Mouse (Mus musculus): ENCODE data around the gene Slc39a13. TPM values are rescaled to one million over a fixed set of nuclear protein-coding genes. Genes with fewer than 3 reads are reported as not detected.

The Slc39a13 gene
- polyA plus RNA-seq, 2 experiments, result 8.4 to 11.2 TPM

DNA sequence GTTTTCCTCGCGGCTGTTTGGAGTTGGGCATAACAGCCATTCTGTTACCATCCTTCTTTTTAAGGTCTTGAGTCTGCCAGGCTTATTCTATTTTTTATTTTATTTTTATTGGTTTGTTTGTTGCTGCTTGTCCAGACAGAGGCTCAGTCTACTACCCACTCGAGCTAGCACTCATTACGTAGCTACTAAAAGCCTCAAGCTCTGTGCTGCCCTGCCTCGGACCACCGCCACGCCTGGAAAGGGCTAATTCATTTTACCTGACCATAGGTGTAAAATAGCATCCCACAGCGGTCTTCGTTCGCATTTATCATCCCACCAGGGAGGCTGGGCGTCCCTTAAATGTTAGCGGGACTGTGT lies 7.7 kb upstream of the Slc39a13 start:
- no peak for DNase-seq (ENCODE audit: low read depth in 3 of 3, low spot score in 3 of 3)
- Histone ChIP-seq H3K4me3 (ENCODE audit: insufficient read depth in 1 of 2, low read depth in 2 of 2, low read length in 2 of 2) (peak overlapping the region in 1 of 2 experiments; percentile 45; a peak in 2 of 4 replicates), H3K27me3 (ENCODE audit: control insufficient read depth, insufficient read depth, low read length) (no peaks in the 10 kb centered on the region), H3K36me3 (replicated peaks; ENCODE audit: control insufficient read depth, insufficient read depth, low read depth) (no peaks in the 10 kb centered on the region), H3K9ac (replicated peaks) (no peak overlapping the region), H3K9me3 (ENCODE audit: control insufficient read depth, low read length) (no peaks in the 10 kb centered on the region), H3K27ac (no peak overlapping the region), H3K4me1 (replicated peaks; ENCODE audit: control insufficient read depth in 2 of 2, insufficient read depth in 2 of 2, low read length in 1 of 2) (peaks cover 2 to 3% of the 10 kb centered on the region in 2 experiments; a peak in 1 of 4 replicates), H3K4me2 (ENCODE audit: low read depth) (peak overlapping the region; percentile 69; the same call in 1 of the 2 replicates)
- TF ChIP-seq CTCF (IDR thresholded peaks at IDR 0.05; ENCODE audit: low read depth), result no peak
- no peak for TF ChIP-seq EP300 (IDR thresholded peaks at IDR 0.05; ENCODE audit: low read depth)
- 36% methylated on average over 12 of the region's 12 CpGs for WGBS (ENCODE audit: insufficient replicate concordance)
- no peak for ATAC-seq (ENCODE audit: insufficient read depth)

GRCm38 (mm10) chr2:91072092-91072491 lies 1.9 kb upstream of the Slc39a13 start:
- Histone ChIP-seq H3K36me3 (replicated peaks; ENCODE audit: control insufficient read depth, insufficient read depth, low read depth) (no peaks in the 10 kb centered on the region), H3K27me3 (ENCODE audit: control insufficient read depth, insufficient read depth, low read length) (no peaks in the 10 kb centered on the region), H3K9ac (replicated peaks) (no peak overlapping the region), H3K4me2 (ENCODE audit: low read depth) (no peak overlapping the region), H3K4me3 (ENCODE audit: insufficient read depth in 1 of 2, low read depth in 2 of 2, low read length in 2 of 2) (no peak overlapping the region), H3K4me1 (replicated peaks; ENCODE audit: control insufficient read depth in 2 of 2, insufficient read depth in 2 of 2, low read length in 1 of 2) (peaks cover 0 to 11% of the 10 kb centered on the region in 2 experiments; a peak in 3 of 4 replicates), H3K9me3 (ENCODE audit: control insufficient read depth, low read length) (no peaks in the 10 kb centered on the region), H3K27ac (no peak overlapping the region)
- TF ChIP-seq CTCF (IDR thresholded peaks at IDR 0.05; ENCODE audit: low read depth) (no peak), EP300 (IDR thresholded peaks at IDR 0.05; ENCODE audit: low read depth) (no peak)
- DNase-seq (ENCODE audit: low read depth in 3 of 3, low spot score in 3 of 3) (no peak), ATAC-seq (ENCODE audit: insufficient read depth) (no peak)
- WGBS (ENCODE audit: insufficient replicate concordance), result 50% methylated on average over 1 of the region's 1 CpGs

DNA sequence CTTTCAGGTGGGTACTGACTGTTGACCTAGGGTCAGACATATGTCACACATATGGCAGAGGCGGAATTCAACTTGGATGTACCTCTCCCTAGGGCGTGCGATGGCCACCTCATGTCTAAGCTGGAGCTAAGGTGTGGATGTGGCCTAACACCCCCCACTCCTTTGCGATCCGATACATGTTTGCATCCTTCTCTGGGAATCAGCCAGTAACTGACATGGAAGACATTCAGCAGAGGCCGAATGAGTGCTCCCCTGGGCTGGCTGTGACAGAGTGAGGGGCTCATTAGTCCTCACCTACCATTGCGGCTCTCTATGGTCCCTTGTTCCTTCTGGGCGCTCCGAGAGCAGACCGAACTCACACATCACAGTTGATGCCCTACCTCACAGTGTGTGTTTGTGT lies 842 bp upstream of the Slc39a13 start:
- H3K9me3 ChIP-seq (ENCODE audit: control insufficient read depth, low read length), result no peaks in the 10 kb centered on the region
- H3K4me2 ChIP-seq (ENCODE audit: low read depth), result peak overlapping the region; percentile 85
- H3K4me1 ChIP-seq (replicated peaks; ENCODE audit: control insufficient read depth in 2 of 2, insufficient read depth in 2 of 2, low read length in 1 of 2), result peaks cover 0 to 11% of the 10 kb centered on the region in 2 experiments; a peak in 3 of 4 replicates
- H3K27me3 ChIP-seq (ENCODE audit: control insufficient read depth, insufficient read depth, low read length), result no peaks in the 10 kb centered on the region
- no peak for DNase-seq (ENCODE audit: low read depth in 3 of 3, low spot score in 3 of 3)
- no peak for TF ChIP-seq CTCF (IDR thresholded peaks at IDR 0.05; ENCODE audit: low read depth)
- TF ChIP-seq EP300 (IDR thresholded peaks at IDR 0.05; ENCODE audit: low read depth), result no peak
- H3K36me3 ChIP-seq (replicated peaks; ENCODE audit: control insufficient read depth, insufficient read depth, low read depth), result no peaks in the 10 kb centered on the region
- peak overlapping the region; percentile 54 for H3K9ac ChIP-seq (replicated peaks)
- H3K27ac ChIP-seq, result no peak overlapping the region
- WGBS (ENCODE audit: insufficient replicate concordance), result 85% methylated on average over 10 of the region's 10 CpGs
- no peak overlapping the region for H3K4me3 ChIP-seq (ENCODE audit: insufficient read depth in 1 of 2, low read depth in 2 of 2, low read length in 2 of 2)
- ATAC-seq (ENCODE audit: insufficient read depth), result no peak

GRCm38 (mm10) chr2:91069306-91070000 lies 764 bp downstream of the Slc39a13 start:
- H3K9ac ChIP-seq (replicated peaks), result peak overlapping the region; percentile 72
- H3K36me3 ChIP-seq (replicated peaks; ENCODE audit: control insufficient read depth, insufficient read depth, low read depth), result peaks cover 2% of the 10 kb centered on the region; the same call in 1 of the 2 replicates
- peak overlapping the region; percentile 68 to 73 for H3K4me3 ChIP-seq (ENCODE audit: insufficient read depth in 1 of 2, low read depth in 2 of 2, low read length in 2 of 2)
- 11% methylated on average over 14 of the region's 14 CpGs for WGBS (ENCODE audit: insufficient replicate concordance)
- H3K27me3 ChIP-seq (ENCODE audit: control insufficient read depth, insufficient read depth, low read length), result no peaks in the 10 kb centered on the region
- peak overlapping the region; percentile 38 for H3K27ac ChIP-seq
- no peak for DNase-seq (ENCODE audit: low read depth in 3 of 3, low spot score in 3 of 3)
- peak; percentile 3; the same call in 1 of the 2 replicates for ATAC-seq (ENCODE audit: insufficient read depth)
- peak overlapping the region; percentile 85 for H3K4me2 ChIP-seq (ENCODE audit: low read depth)
- H3K9me3 ChIP-seq (ENCODE audit: control insufficient read depth, low read length), result no peaks in the 10 kb centered on the region
- H3K4me1 ChIP-seq (replicated peaks; ENCODE audit: control insufficient read depth in 2 of 2, insufficient read depth in 2 of 2, low read length in 1 of 2), result peaks cover 0 to 11% of the 10 kb centered on the region in 2 experiments; a peak in 3 of 4 replicates
- TF ChIP-seq EP300 (IDR thresholded peaks at IDR 0.05; ENCODE audit: low read depth) (no peak), CTCF (IDR thresholded peaks at IDR 0.05; ENCODE audit: low read depth) (no peak)

GRCm38 (mm10) chr2:91068872-91069165 lies 1.4 kb downstream of the Slc39a13 start:
- DNase-seq (ENCODE audit: low read depth in 3 of 3, low spot score in 3 of 3) (no peak), ATAC-seq (ENCODE audit: insufficient read depth) (no peak)
- H3K27me3 ChIP-seq (ENCODE audit: control insufficient read depth, insufficient read depth, low read length), result no peaks in the 10 kb centered on the region
- H3K9me3 ChIP-seq (ENCODE audit: control insufficient read depth, low read length), result no peaks in the 10 kb centered on the region
- 0 out of 2 replicates have a peak, but pooled peaks have one; percentile 12 for TF ChIP-seq CTCF (IDR thresholded peaks at IDR 0.05; ENCODE audit: low read depth)
- no peak for TF ChIP-seq EP300 (IDR thresholded peaks at IDR 0.05; ENCODE audit: low read depth)
- no peak overlapping the region for H3K9ac ChIP-seq (replicated peaks)
- peak overlapping the region; percentile 85 for H3K4me2 ChIP-seq (ENCODE audit: low read depth)
- peak overlapping the region in 1 of 2 experiments; percentile 68; a peak in 2 of 4 replicates for H3K4me3 ChIP-seq (ENCODE audit: insufficient read depth in 1 of 2, low read depth in 2 of 2, low read length in 2 of 2)
- 70% methylated on average over 6 of the region's 6 CpGs for WGBS (ENCODE audit: insufficient replicate concordance)
- no peak overlapping the region for H3K27ac ChIP-seq
- H3K36me3 ChIP-seq (replicated peaks; ENCODE audit: control insufficient read depth, insufficient read depth, low read depth), result peaks cover 7% of the 10 kb centered on the region; the same call in 1 of the 2 replicates
- H3K4me1 ChIP-seq (replicated peaks; ENCODE audit: control insufficient read depth in 2 of 2, insufficient read depth in 2 of 2, low read length in 1 of 2), result peaks cover 0 to 11% of the 10 kb centered on the region in 2 experiments; a peak in 3 of 4 replicates
